Mouse (Mus musculus): ENCODE data around the gene Lsp1. TPM values are rescaled to one million over a fixed set of nuclear protein-coding genes. Genes with fewer than 3 reads are reported as not detected.

Gene Lsp1
- 92.8 and 124 TPM in 2 replicates for polyA plus RNA-seq (2014; fragmentation: Nextera tagmentation; extraction: Ambion mirVana)

DNA sequence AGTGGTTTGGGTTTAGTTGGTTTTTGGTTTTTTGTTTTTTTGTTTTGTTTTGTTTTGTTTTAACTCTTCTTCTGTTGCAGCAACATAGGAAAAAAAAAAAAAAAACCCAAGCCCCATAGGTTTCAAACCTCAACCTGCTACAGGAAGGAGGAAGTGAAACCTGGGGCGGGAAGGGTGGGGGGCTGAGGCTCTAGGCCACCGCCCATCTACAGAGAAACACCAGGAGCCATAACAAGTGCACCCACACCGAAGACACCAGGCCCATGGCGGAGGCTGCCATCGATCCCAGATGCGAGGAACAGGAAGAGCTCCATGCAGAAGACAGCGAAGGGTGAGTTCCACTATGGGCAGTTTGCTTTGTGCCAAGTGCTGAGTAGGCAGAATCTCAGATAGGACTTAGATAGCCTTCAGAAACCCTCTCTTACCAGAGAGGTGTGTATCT is at the start of gene Lsp1:
Gene Lsp1, plus strand, starts transcription at position 174 of the 442 bp plus-strand sequence.
- peaks cover 21% of the 10 kb centered on the region for H3K4me1 ChIP-seq (ENCODE audit: control insufficient read depth, insufficient read depth, low read length)
- no peak for ATAC-seq (ENCODE audit: low FRiP score, low TSS enrichment)
- no peaks in the 10 kb centered on the region for H3K36me3 ChIP-seq (ENCODE audit: control insufficient read depth, insufficient read depth, low read length)
- H3K4me2 ChIP-seq (replicated peaks; ENCODE audit: low read depth, low read length), result no peak within 1 kb of the TSS
- H3K27ac ChIP-seq (ENCODE audit: low read depth, low read length), result peak within 1 kb of the TSS; percentile 93; the same call in 1 of the 2 replicates
- H3K9ac ChIP-seq (ENCODE audit: low read depth, low read length), result no peak within 1 kb of the TSS
- WGBS, result 95% methylated on average over 7 of the region's 7 CpGs
- H3K4me3 ChIP-seq (ENCODE audit: low read length), result no peak within 1 kb of the TSS
- H3K27me3 ChIP-seq (ENCODE audit: control insufficient read depth, insufficient read depth, low read length), result no peaks in the 10 kb centered on the region
- H3K9me3 ChIP-seq (ENCODE audit: control insufficient read depth, low read length), result no peaks in the 10 kb centered on the region

DNA sequence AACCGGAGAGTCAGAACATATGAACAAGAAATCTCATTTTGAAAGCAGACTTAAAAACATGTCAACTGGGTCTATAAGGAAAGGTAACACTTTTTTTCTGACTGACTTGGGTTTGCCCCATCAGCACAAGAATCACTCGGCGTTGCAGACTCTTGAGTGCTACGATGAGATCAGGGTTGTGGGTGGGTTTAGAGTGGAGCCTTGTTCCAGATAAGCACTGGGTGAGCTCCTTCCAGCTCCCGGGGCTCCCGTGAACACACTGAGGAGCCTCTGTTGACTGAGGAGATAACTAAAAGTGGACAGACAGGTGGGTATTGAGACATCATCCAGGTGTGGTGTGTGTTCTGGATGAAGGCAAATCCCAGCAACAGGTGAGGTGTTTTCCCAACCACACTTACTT is 47.3 kb upstream of the Lsp1 start:
- Histone ChIP-seq H3K9ac (ENCODE audit: low read depth, low read length) (no peak overlapping the region), H3K4me1 (ENCODE audit: control insufficient read depth, insufficient read depth, low read length) (no peaks in the 10 kb centered on the region), H3K9me3 (ENCODE audit: control insufficient read depth, low read length) (no peaks in the 10 kb centered on the region), H3K4me3 (ENCODE audit: low read length) (no peak overlapping the region), H3K27me3 (ENCODE audit: control insufficient read depth, insufficient read depth, low read length) (no peaks in the 10 kb centered on the region), H3K36me3 (ENCODE audit: control insufficient read depth, insufficient read depth, low read length) (no peaks in the 10 kb centered on the region), H3K27ac (ENCODE audit: low read depth, low read length) (no peak overlapping the region), H3K4me2 (replicated peaks; ENCODE audit: low read depth, low read length) (no peak overlapping the region)
- 97% methylated on average over 6 of the region's 6 CpGs for WGBS
- no peak for ATAC-seq (ENCODE audit: low FRiP score, low TSS enrichment)

DNA sequence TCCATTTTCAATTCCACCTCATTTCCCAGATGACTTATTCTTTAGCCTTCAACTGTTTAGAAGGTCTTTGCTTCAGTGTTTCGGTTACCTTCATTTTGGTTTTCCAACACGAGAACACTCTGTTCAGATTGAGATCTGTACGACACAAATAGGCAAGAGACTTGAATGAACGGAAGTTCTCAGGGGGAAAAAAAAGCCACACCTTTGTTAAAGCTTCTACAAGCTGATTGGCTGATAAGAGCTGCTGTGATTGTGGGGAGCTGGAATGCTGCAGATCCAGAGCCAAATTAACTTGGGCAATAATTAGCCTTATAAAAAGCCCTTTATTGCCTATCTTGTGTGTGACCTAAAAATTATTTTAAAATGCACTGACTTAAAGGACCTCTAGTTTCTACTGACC is 45.3 kb upstream of the Lsp1 start:
- no peak for ATAC-seq (ENCODE audit: low FRiP score, low TSS enrichment)
- H3K27me3 ChIP-seq (ENCODE audit: control insufficient read depth, insufficient read depth, low read length), result no peaks in the 10 kb centered on the region
- no peak overlapping the region for H3K4me2 ChIP-seq (replicated peaks; ENCODE audit: low read depth, low read length)
- no peak overlapping the region for H3K9ac ChIP-seq (ENCODE audit: low read depth, low read length)
- H3K4me3 ChIP-seq (ENCODE audit: low read length), result no peak overlapping the region
- no peaks in the 10 kb centered on the region for H3K9me3 ChIP-seq (ENCODE audit: control insufficient read depth, low read length)
- 52% methylated on average over 4 of the region's 4 CpGs for WGBS
- no peaks in the 10 kb centered on the region for H3K36me3 ChIP-seq (ENCODE audit: control insufficient read depth, insufficient read depth, low read length)
- no peaks in the 10 kb centered on the region for H3K4me1 ChIP-seq (ENCODE audit: control insufficient read depth, insufficient read depth, low read length)
- H3K27ac ChIP-seq (ENCODE audit: low read depth, low read length), result no peak overlapping the region; the same call in 1 of the 2 replicates

DNA sequence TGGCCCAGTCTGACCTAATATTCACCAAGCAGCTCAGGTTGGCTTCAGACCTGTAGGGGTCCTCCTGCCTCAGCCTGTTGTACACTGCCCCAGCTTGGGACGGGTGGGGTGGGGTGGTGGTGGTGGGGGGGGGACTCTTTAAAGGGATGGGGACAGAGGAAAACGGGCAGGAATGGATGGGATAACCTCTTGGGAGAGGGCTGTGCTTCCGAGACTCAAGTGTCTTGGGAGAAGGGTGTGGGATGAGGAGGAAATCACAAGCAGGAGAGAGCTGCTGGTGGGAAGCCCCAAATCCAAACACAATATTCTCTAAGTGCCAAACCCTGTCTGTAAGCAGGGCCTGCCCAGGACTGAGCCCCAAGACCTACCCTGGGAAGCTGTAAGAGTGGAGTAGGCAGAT is 44.4 kb upstream of the Lsp1 start:
- Histone ChIP-seq H3K9me3 (ENCODE audit: control insufficient read depth, low read length) (no peaks in the 10 kb centered on the region), H3K27me3 (ENCODE audit: control insufficient read depth, insufficient read depth, low read length) (no peaks in the 10 kb centered on the region), H3K9ac (ENCODE audit: low read depth, low read length) (no peak overlapping the region), H3K4me3 (ENCODE audit: low read length) (no peak overlapping the region), H3K27ac (ENCODE audit: low read depth, low read length) (peak overlapping the region; percentile 17; the same call in 1 of the 2 replicates), H3K36me3 (ENCODE audit: control insufficient read depth, insufficient read depth, low read length) (no peaks in the 10 kb centered on the region), H3K4me1 (ENCODE audit: control insufficient read depth, insufficient read depth, low read length) (no peaks in the 10 kb centered on the region), H3K4me2 (replicated peaks; ENCODE audit: low read depth, low read length) (no peak overlapping the region)
- WGBS, result 65% methylated on average over 3 of the region's 3 CpGs
- no peak for ATAC-seq (ENCODE audit: low FRiP score, low TSS enrichment)

DNA sequence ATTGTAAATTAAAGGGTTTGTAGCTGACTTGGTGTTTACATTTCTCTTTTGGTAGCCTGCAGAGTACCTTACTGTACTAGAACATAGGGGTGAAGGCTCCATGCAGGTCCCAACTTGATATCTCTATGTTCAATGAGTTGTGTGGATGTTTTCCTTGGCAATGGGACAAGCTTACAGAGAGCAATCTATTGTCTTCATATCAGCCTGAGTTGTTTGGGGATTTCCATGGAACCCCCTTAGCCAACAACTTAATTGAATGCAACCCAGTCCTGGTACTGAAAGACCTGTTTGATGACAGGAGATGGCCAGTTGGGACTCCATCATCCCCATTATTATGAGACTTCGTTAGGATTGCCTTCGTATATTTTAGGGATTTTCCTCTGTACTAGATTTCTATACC is 42.6 kb upstream of the Lsp1 start:
- H3K9ac ChIP-seq (ENCODE audit: low read depth, low read length), result no peak overlapping the region
- no peak overlapping the region for H3K27ac ChIP-seq (ENCODE audit: low read depth, low read length)
- no peaks in the 10 kb centered on the region for H3K36me3 ChIP-seq (ENCODE audit: control insufficient read depth, insufficient read depth, low read length)
- no peaks in the 10 kb centered on the region for H3K9me3 ChIP-seq (ENCODE audit: control insufficient read depth, low read length)
- H3K4me3 ChIP-seq (ENCODE audit: low read length), result no peak overlapping the region
- H3K4me1 ChIP-seq (ENCODE audit: control insufficient read depth, insufficient read depth, low read length), result no peaks in the 10 kb centered on the region
- H3K27me3 ChIP-seq (ENCODE audit: control insufficient read depth, insufficient read depth, low read length), result no peaks in the 10 kb centered on the region
- no peak for ATAC-seq (ENCODE audit: low FRiP score, low TSS enrichment)
- WGBS, result 100% methylated on average over 2 of the region's 2 CpGs
- H3K4me2 ChIP-seq (replicated peaks; ENCODE audit: low read depth, low read length), result no peak overlapping the region

DNA sequence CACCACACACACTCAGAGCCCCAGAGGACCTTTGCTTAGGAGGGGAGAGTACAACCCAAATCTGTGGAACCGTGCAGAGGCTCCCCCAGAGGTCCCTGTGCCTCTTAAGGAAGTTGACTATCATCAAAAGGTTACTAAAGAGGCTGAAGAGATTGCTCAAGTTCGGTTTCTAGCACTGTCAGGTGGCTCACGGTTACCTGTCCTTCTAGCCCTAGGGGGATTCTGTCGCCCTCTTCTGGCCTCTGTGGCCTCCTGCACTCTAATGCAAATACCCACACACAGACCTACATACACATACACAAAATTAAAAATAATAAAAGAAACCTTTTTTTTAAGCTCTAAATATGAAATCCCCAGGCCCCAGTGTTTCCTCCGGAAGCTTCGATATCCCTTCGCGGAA is 41.9 kb upstream of the Lsp1 start:
- Histone ChIP-seq H3K4me1 (ENCODE audit: control insufficient read depth, insufficient read depth, low read length) (no peaks in the 10 kb centered on the region), H3K9ac (ENCODE audit: low read depth, low read length) (no peak overlapping the region), H3K27ac (ENCODE audit: low read depth, low read length) (no peak overlapping the region), H3K9me3 (ENCODE audit: control insufficient read depth, low read length) (no peaks in the 10 kb centered on the region), H3K4me2 (replicated peaks; ENCODE audit: low read depth, low read length) (no peak overlapping the region), H3K27me3 (ENCODE audit: control insufficient read depth, insufficient read depth, low read length) (no peaks in the 10 kb centered on the region), H3K36me3 (ENCODE audit: control insufficient read depth, insufficient read depth, low read length) (no peaks in the 10 kb centered on the region), H3K4me3 (ENCODE audit: low read length) (no peak overlapping the region)
- WGBS, result 94% methylated on average over 8 of the region's 8 CpGs
- ATAC-seq (ENCODE audit: low FRiP score, low TSS enrichment), result no peak

DNA sequence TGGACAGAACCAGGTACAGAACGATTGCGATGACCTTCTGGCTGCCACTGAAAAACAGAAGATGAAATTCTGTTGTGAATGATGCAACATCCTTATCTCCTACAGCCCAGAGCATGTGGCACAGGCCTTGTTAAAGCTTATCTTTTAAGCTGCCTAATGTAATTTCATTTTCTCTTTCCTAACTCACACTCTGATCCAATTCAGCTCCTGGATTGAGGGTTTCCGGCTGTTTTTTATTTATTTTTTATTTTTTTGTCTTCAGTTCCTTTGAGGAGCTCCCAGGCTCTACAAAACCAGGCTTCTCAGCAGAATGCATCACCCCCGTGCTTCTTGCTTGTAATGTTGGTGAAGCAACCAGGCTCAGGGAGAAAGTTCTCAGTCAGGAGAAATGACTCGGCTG is 40.7 kb upstream of the Lsp1 start:
- no peak for ATAC-seq (ENCODE audit: low FRiP score, low TSS enrichment)

DNA sequence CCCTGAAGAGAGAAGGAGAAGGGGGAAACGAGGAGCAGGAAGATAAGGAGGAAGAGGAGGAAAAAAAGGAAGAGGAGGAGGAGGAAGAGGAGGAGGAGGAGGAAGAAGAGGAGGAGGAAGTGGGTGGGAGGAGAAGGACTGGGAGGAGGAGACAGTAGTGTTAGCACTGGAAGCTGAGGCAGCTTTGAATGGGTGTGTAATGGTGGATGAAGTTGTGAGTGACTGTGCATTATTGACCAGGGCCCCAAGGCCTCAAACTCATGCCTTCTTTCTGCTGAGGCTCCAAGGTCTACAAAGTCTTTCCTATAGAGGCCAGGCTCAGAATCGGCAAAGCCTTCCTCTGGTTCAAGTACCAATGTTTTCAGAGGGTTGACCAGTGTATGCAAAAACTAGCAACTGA is 38.8 kb upstream of the Lsp1 start:
- Histone ChIP-seq H3K4me3 (ENCODE audit: low read length) (no peak overlapping the region), H3K9ac (ENCODE audit: low read depth, low read length) (no peak overlapping the region), H3K4me2 (replicated peaks; ENCODE audit: low read depth, low read length) (no peak overlapping the region), H3K4me1 (ENCODE audit: control insufficient read depth, insufficient read depth, low read length) (no peaks in the 10 kb centered on the region), H3K9me3 (ENCODE audit: control insufficient read depth, low read length) (no peaks in the 10 kb centered on the region), H3K27ac (ENCODE audit: low read depth, low read length) (no peak overlapping the region), H3K36me3 (ENCODE audit: control insufficient read depth, insufficient read depth, low read length) (no peaks in the 10 kb centered on the region), H3K27me3 (ENCODE audit: control insufficient read depth, insufficient read depth, low read length) (no peaks in the 10 kb centered on the region)
- WGBS, result 77% methylated on average over 2 of the region's 2 CpGs
- no peak for ATAC-seq (ENCODE audit: low FRiP score, low TSS enrichment)

More for the DNA sequence above, 40.7 kb upstream of the Lsp1 start:
- H3K27ac ChIP-seq (ENCODE audit: low read depth, low read length), result no peak overlapping the region
- 89% methylated on average over 5 of the region's 5 CpGs for WGBS
- H3K4me3 ChIP-seq (ENCODE audit: low read length), result no peak overlapping the region
- no peak overlapping the region for H3K4me2 ChIP-seq (replicated peaks; ENCODE audit: low read depth, low read length)
- no peak overlapping the region for H3K9ac ChIP-seq (ENCODE audit: low read depth, low read length)
- H3K27me3 ChIP-seq (ENCODE audit: control insufficient read depth, insufficient read depth, low read length), result no peaks in the 10 kb centered on the region
- no peaks in the 10 kb centered on the region for H3K36me3 ChIP-seq (ENCODE audit: control insufficient read depth, insufficient read depth, low read length)
- no peaks in the 10 kb centered on the region for H3K4me1 ChIP-seq (ENCODE audit: control insufficient read depth, insufficient read depth, low read length)
- H3K9me3 ChIP-seq (ENCODE audit: control insufficient read depth, low read length), result no peaks in the 10 kb centered on the region

DNA sequence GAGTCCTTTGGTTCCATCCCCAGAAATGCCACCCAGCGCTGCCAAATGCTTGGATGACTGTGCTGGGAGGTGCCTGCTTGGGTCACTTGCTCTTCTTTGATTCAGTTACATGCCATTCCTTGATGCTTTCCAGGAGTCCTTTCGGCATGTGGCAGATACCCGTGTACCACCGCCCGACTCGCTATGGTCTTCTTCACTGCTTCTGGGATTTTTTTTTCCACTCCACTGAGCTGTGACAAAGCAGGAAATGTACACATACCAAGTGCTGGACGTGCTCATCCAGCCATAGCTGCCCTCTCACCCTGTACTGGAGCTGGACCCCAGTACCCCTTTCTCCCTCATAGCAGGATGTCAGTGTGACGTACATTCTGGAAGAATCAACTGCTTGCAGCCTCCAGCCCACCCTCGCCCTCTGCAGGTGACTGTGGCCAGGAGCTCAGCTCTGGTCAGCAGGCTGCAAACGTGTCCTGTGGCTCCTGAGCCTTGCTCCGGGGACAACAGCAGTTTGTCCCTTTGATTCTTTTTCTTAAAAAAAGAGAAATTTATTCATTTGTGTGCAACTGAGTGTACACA is 34.9 kb upstream of the Lsp1 start:
- ATAC-seq (ENCODE audit: low FRiP score, low TSS enrichment), result peak; percentile 63
- Histone ChIP-seq H3K27me3 (ENCODE audit: control insufficient read depth, insufficient read depth, low read length) (no peaks in the 10 kb centered on the region), H3K4me3 (ENCODE audit: low read length) (no peak overlapping the region), H3K27ac (ENCODE audit: low read depth, low read length) (no peak overlapping the region; the same call in 1 of the 2 replicates), H3K4me1 (ENCODE audit: control insufficient read depth, insufficient read depth, low read length) (peaks cover 7% of the 10 kb centered on the region; the same call in 1 of the 2 replicates), H3K36me3 (ENCODE audit: control insufficient read depth, insufficient read depth, low read length) (no peaks in the 10 kb centered on the region), H3K9me3 (ENCODE audit: control insufficient read depth, low read length) (no peaks in the 10 kb centered on the region), H3K9ac (ENCODE audit: low read depth, low read length) (no peak overlapping the region), H3K4me2 (replicated peaks; ENCODE audit: low read depth, low read length) (no peak overlapping the region)
- 34% methylated on average over 11 of the region's 11 CpGs for WGBS
